Mouse (Mus musculus): ENCODE measurements around the gene Ugt1a7c. TPM values are rescaled to one million over a fixed set of nuclear protein-coding genes. Genes with fewer than 3 reads are reported as not detected.

Gene Ugt1a7c
- polyA plus RNA-seq, 1 experiment from 2014 or later, result 0.79 TPM

DNA sequence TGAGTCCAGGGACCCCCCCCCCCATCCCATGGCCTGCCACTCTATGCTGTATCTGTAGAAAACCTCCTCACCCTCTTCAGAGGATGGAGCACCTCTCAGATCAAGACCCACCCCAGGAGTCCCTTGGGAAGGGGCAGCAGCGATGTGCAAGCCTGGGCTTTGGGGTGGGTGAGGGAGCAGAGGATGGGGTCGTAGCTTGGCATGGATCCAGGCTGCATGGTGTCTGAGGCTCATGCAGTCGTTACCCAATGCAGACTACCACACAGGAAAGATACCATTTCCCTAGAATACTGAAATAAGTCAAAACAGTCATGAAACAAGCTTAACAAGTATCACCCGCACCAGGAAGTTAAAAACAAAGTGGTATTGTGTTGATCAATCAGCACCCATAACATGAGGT, 153.8 kb downstream of the Ugt1a7c start:
- 71% methylated on average over 4 of the region's 4 CpGs for WGBS
- no peaks in the 10 kb centered on the region for H3K36me3 ChIP-seq
- peaks cover 94% of the 10 kb centered on the region for H3K9me3 ChIP-seq

DNA sequence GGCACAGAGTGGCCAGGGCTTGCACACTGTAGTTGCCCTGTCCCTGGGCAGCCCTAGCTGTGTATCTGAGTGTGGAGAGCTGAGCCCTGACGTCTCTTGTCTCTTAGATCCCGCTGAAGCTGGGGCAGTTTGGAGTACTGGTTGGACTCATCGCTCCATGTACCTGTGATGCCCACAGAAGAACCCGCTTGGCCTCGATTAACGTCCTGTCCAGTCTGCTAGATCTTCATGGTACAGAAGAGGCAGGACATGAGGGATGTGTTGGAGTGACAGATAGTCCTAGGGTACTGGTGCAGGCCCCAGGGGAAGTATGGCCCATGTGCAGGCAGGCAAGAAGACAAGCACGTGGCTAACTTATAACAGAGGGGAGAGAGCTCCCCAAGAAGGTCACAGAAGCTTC, 154.7 kb downstream of the Ugt1a7c start:
- Histone ChIP-seq H3K9me3 (peaks cover 95% of the 10 kb centered on the region), H3K36me3 (no peaks in the 10 kb centered on the region), H3K27me3 (ENCODE audit: insufficient read depth, poor library complexity, severe bottlenecking) (no peaks in the 10 kb centered on the region), H3K27ac (no peak overlapping the region), H3K4me1 (no peaks in the 10 kb centered on the region), H3K4me3 (no peak overlapping the region)
- no peak for DNase-seq (ENCODE audit: low spot score)
- WGBS, result 71% methylated on average over 7 of the region's 7 CpGs

More for the DNA sequence above, 153.8 kb downstream of the Ugt1a7c start:
- Histone ChIP-seq H3K4me3 (no peak overlapping the region), H3K27ac (no peak overlapping the region), H3K27me3 (ENCODE audit: insufficient read depth, poor library complexity, severe bottlenecking) (no peaks in the 10 kb centered on the region), H3K4me1 (no peaks in the 10 kb centered on the region)
- DNase-seq (ENCODE audit: low spot score), result no peak

GRCm38 (mm10) chr1:88250023-88250422, 155.2 kb downstream of the Ugt1a7c start:
- 73% methylated on average over 5 of the region's 5 CpGs for WGBS
- Histone ChIP-seq H3K27ac (no peak overlapping the region), H3K4me1 (no peaks in the 10 kb centered on the region), H3K4me3 (no peak overlapping the region), H3K36me3 (no peaks in the 10 kb centered on the region), H3K9me3 (peaks cover 95% of the 10 kb centered on the region), H3K27me3 (ENCODE audit: insufficient read depth, poor library complexity, severe bottlenecking) (no peaks in the 10 kb centered on the region)
- DNase-seq (ENCODE audit: low spot score), result no peak

- no peak for DNase-seq (ENCODE audit: low spot score)
- H3K9me3 ChIP-seq, result peaks cover 97% of the 10 kb centered on the region
- no peak overlapping the region for H3K27ac ChIP-seq
- no peaks in the 10 kb centered on the region for H3K4me1 ChIP-seq
- no peak overlapping the region for H3K4me3 ChIP-seq
- H3K27me3 ChIP-seq (ENCODE audit: insufficient read depth, poor library complexity, severe bottlenecking), result no peaks in the 10 kb centered on the region
- WGBS, result 70% methylated on average over 8 of the region's 8 CpGs
- no peaks in the 10 kb centered on the region for H3K36me3 ChIP-seq
These were observed 158.2 kb downstream of the Ugt1a7c start for GRCm38 (mm10) chr1:88253106-88253505.

GRCm38 (mm10) chr1:88253540-88253939, 158.7 kb downstream of the Ugt1a7c start:
- DNase-seq (ENCODE audit: low spot score), result no peak
- Histone ChIP-seq H3K4me3 (no peak overlapping the region), H3K27me3 (ENCODE audit: insufficient read depth, poor library complexity, severe bottlenecking) (no peaks in the 10 kb centered on the region), H3K36me3 (no peaks in the 10 kb centered on the region), H3K4me1 (no peaks in the 10 kb centered on the region), H3K27ac (no peak overlapping the region), H3K9me3 (peaks cover 96% of the 10 kb centered on the region)
- WGBS, result 68% methylated on average over 6 of the region's 6 CpGs

- Histone ChIP-seq H3K4me1 (peaks cover 9% of the 10 kb centered on the region), H3K27ac (no peak overlapping the region), H3K36me3 (0 out of 2 replicates have a peak, but pooled peaks cover 6% of the 10 kb centered on the region), H3K4me3 (no peak overlapping the region), H3K9me3 (peaks cover 92% of the 10 kb centered on the region), H3K27me3 (ENCODE audit: insufficient read depth, poor library complexity, severe bottlenecking) (no peaks in the 10 kb centered on the region)
- WGBS, result 81% methylated on average over 12 of the region's 12 CpGs
- DNase-seq (ENCODE audit: low spot score), result no peak
These were observed 160.1 kb downstream of the Ugt1a7c start for GRCm38 (mm10) chr1:88254793-88255465.

DNA sequence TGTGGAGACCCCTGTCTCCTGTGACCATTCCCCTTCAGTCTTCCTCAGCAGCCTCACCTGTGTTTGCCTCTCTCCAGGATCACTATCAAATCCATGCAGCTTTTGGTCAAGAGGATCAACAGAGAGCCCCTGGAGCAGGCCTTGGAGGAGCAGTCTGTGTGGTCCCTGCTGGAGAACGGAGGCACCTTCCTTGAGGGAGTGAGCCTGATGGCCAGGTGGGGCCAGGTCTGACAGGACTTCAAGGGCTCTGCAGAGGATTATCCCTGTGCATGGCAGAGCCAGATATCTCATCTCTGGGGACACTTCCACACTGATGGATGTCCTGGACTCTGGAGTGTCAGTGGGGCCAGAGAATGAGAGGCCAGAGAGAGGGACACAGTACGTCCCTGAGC, 160.6 kb downstream of the Ugt1a7c start:
- Histone ChIP-seq H3K27me3 (ENCODE audit: insufficient read depth, poor library complexity, severe bottlenecking) (no peaks in the 10 kb centered on the region), H3K9me3 (peaks cover 91% of the 10 kb centered on the region), H3K4me1 (peaks cover 14% of the 10 kb centered on the region), H3K27ac (no peak overlapping the region), H3K4me3 (no peak overlapping the region), H3K36me3 (0 out of 2 replicates have a peak, but pooled peaks cover 11% of the 10 kb centered on the region)
- 57% methylated on average over 2 of the region's 2 CpGs for WGBS
- DNase-seq (ENCODE audit: low spot score), result no peak

DNA sequence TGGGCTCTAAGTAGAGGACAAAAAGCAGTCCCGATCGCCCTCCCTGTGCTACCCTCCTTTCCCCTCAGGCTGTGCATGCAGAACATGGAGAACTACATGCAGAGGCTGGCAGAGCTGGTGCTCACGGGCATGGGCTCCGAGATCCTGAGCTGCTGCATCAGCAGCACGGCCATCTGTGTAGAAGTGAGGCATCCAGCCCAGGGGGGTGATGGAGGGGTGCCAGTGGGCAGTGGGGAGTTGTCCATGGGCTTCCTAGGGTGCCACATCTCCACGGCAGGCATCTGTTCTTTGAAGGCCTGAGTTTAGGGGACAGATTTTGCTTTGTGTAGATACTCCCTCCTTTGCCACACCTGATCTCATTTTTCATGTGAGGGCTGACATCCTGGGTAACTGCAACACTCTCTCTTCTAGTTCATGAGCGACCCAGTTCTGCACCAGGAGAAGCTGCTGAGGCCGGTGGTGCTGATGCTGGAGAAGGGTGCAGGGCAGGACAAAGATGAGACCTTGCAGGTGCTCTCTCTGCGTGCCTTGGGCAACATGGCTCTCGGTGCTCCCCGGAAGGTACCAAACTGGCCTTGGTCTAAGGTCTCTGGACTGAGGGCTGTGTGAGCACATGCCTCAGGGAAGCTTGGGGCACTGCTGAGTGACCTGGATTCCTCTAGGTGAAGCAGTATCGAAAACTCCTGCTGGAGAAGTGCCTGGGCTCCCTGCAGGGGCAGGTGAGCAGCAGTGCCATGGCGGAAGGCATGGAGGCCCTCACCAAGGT, 161.3 kb downstream of the Ugt1a7c start:
- Histone ChIP-seq H3K27ac (no peak overlapping the region), H3K4me1 (peaks cover 14% of the 10 kb centered on the region), H3K27me3 (ENCODE audit: insufficient read depth, poor library complexity, severe bottlenecking) (no peaks in the 10 kb centered on the region), H3K36me3 (peaks cover 16% of the 10 kb centered on the region), H3K4me3 (no peak overlapping the region), H3K9me3 (peaks cover 83% of the 10 kb centered on the region)
- no peak for DNase-seq (ENCODE audit: low spot score)
- 75% methylated on average over 13 of the region's 13 CpGs for WGBS

GRCm38 (mm10) chr1:88256886-88257663, 162.2 kb downstream of the Ugt1a7c start:
- WGBS, result 75% methylated on average over 10 of the region's 10 CpGs
- no peak for DNase-seq (ENCODE audit: low spot score)
- Histone ChIP-seq H3K27me3 (ENCODE audit: insufficient read depth, poor library complexity, severe bottlenecking) (no peaks in the 10 kb centered on the region), H3K4me1 (peaks cover 14% of the 10 kb centered on the region), H3K4me3 (no peak overlapping the region), H3K9me3 (peaks cover 77% of the 10 kb centered on the region), H3K36me3 (peaks cover 25% of the 10 kb centered on the region), H3K27ac (no peak overlapping the region)

GRCm38 (mm10) chr1:88257681-88258080, 162.8 kb downstream of the Ugt1a7c start:
- Histone ChIP-seq H3K27ac (no peak overlapping the region), H3K36me3 (peaks cover 31% of the 10 kb centered on the region), H3K4me1 (peaks cover 14% of the 10 kb centered on the region), H3K9me3 (peaks cover 71% of the 10 kb centered on the region), H3K27me3 (ENCODE audit: insufficient read depth, poor library complexity, severe bottlenecking) (no peaks in the 10 kb centered on the region), H3K4me3 (no peak overlapping the region)
- DNase-seq (ENCODE audit: low spot score), result no peak
- WGBS, result 77% methylated on average over 6 of the region's 6 CpGs

GRCm38 (mm10) chr1:88258361-88258760, 163.5 kb downstream of the Ugt1a7c start:
- 71% methylated on average over 6 of the region's 6 CpGs for WGBS
- no peak overlapping the region for H3K4me3 ChIP-seq
- peaks cover 38% of the 10 kb centered on the region for H3K36me3 ChIP-seq
- no peak for DNase-seq (ENCODE audit: low spot score)
- H3K4me1 ChIP-seq, result peaks cover 14% of the 10 kb centered on the region
- H3K9me3 ChIP-seq, result peaks cover 64% of the 10 kb centered on the region
- H3K27ac ChIP-seq, result no peak overlapping the region
- H3K27me3 ChIP-seq (ENCODE audit: insufficient read depth, poor library complexity, severe bottlenecking), result no peaks in the 10 kb centered on the region

DNA sequence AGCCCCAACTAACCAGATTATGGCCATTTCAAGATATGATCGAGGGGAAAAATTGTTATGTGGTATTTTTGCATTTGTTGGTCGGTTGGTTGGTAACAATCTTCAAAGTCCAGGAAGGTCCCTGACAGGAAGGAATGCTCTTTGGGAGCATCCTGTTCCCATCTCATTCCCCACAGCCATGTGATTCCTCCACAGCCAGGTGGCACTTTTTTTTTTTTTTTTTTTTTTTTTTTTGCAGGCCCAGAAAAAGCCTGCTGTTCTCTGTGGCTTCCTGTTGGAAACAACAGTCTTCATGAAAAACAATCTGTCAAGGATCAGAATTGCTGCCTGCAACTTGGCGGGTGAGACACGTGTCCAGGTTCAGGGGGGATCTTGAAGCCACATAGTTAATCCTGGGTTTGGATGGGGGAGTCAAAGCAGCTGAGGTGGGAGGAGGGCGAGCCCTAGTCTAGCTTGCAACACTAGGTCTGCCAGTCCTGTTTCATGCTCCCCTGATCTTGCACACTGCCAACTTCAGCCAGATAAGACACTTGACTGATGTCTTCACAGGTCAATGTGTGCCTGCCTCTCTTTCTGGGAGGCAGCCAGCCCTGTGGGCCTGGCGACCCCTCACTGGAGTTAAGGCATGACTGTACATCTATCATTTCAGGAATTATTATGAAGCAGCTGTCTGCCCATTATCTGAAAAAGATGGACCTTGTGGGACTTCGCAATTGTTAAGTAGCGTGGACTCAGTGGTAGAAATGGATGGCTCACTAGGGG, 164.2 kb downstream of the Ugt1a7c start:
- H3K9me3 ChIP-seq, result peaks cover 61% of the 10 kb centered on the region
- H3K36me3 ChIP-seq, result peaks cover 45% of the 10 kb centered on the region
- H3K4me3 ChIP-seq, result no peak overlapping the region
- H3K27ac ChIP-seq, result no peak overlapping the region
- peaks cover 14% of the 10 kb centered on the region for H3K4me1 ChIP-seq
- H3K27me3 ChIP-seq (ENCODE audit: insufficient read depth, poor library complexity, severe bottlenecking), result no peaks in the 10 kb centered on the region
- 70% methylated on average over 8 of the region's 8 CpGs for WGBS
- no peak for DNase-seq (ENCODE audit: low spot score)
